Mouse (Mus musculus) heart, embryonic 13.5 days (tissue): ENCODE data around the gene Dnajc7. TPM values are rescaled to one million over a fixed set of nuclear protein-coding genes. Genes with fewer than 3 reads are reported as not detected.

ENCODE experiments used
- ATAC-seq: fragments of 200-750 bp; cut with Nextera tagmentation; 2 replicates; pipeline ENCODE4 v1.8.0; 2017; ENCODE audit warnings: moderate TSS enrichment; ENCODE audit not compliant: insufficient number of reproducible peaks, low FRiP score, low TSS enrichment; ENCODE audit errors: extremely low read depth
- H3K27ac ChIP-seq: fragments of 300-500 bp; sonication (generic); replicated peaks from 2 replicates; pipeline ENCODE4 v1.5.1; 2015; ENCODE audit warnings: moderate library complexity, mild to moderate bottlenecking, inconsistent platforms
- H3K27me3 ChIP-seq: fragments of 300-500 bp; sonication (generic); replicated peaks from 2 replicates; pipeline ENCODE4 v1.6.1; 2015; ENCODE audit warnings: mild to moderate bottlenecking, inconsistent platforms
- H3K36me3 ChIP-seq: fragments of 300-500 bp; sonication (generic); 2 replicates; pipeline ENCODE4 v1.6.1; 2015; ENCODE audit warnings: mild to moderate bottlenecking, inconsistent platforms
- H3K4me1 ChIP-seq: fragments of 300-500 bp; sonication (generic); 2 replicates; pipeline ENCODE4 v1.6.1; 2015; ENCODE audit warnings: inconsistent platforms
- H3K4me2 ChIP-seq: fragments of 300-500 bp; sonication (generic); 2 replicates; pipeline ENCODE4 v1.6.1; 2015; ENCODE audit warnings: inconsistent platforms, mild to moderate bottlenecking, moderate library complexity
- H3K4me3 ChIP-seq: fragments of 300-500 bp; sonication (generic); 2 replicates; pipeline ENCODE4 v1.5.1; 2015; ENCODE audit warnings: moderate library complexity, mild to moderate bottlenecking, inconsistent platforms
- H3K9ac ChIP-seq: fragments of 300-500 bp; sonication (generic); 2 replicates; pipeline ENCODE4 v1.6.1; 2015; ENCODE audit warnings: inconsistent platforms, mild to moderate bottlenecking, moderate library complexity
- H3K9me3 ChIP-seq: fragments of 300-500 bp; sonication (generic); 2 replicates; pipeline ENCODE4 v1.6.1; 2016; ENCODE audit warnings: inconsistent platforms
- WGBS: fragments of 180-500 bp; shearing (Covaris S2); methylation state at CpG from one replicate; pipeline ENCODE4 v1.1.7; 2015; ENCODE audit warnings: mixed read lengths; 5-methylcytosine and 5-hydroxymethylcytosine counted together
- polyA plus RNA-seq: library from polyadenylated mRNA; unstranded; fragments of >200 nt; fragmentation: Nextera tagmentation; extraction: Ambion mirVana; gene quantifications from 2 replicates; pipeline ENCODE4 v1.2.1, GENCODE M21; 2015

Dnajc7 gene
- polyA plus RNA-seq, 1 experiment from 2014 or later, result 172 TPM

DNA sequence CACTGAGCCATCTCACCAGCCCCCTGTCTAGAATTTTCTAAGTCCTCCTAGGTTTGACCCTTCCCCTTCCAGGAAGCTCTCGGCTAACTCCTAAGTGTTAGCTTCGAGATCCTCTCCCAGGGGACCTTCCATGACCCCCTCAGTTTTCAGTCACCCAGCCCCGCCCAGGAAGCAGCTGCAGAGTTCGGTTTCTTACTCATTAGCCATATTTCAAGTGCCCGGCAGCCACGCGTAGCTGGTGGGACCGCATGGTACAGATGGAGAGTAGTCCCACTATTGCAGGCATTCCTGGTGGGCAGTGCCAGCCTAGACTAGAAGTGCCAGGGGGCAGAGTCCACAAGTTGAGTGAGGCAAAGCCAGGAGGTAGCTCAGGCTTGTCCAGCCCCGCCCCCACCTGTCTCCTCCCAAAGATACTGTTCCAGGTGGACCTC is 52.1 kb downstream of the Dnajc7 start:
- no peak overlapping the region for H3K4me3 ChIP-seq
- no peak overlapping the region for H3K9ac ChIP-seq
- ATAC-seq, result no peak
- peaks cover 12% of the 10 kb centered on the region for H3K4me1 ChIP-seq
- H3K36me3 ChIP-seq, result no peaks in the 10 kb centered on the region
- H3K9me3 ChIP-seq, result no peaks in the 10 kb centered on the region
- 67% methylated on average over 9 of the region's 9 CpGs for WGBS
- H3K4me2 ChIP-seq, result no peak overlapping the region
- no peak overlapping the region for H3K27ac ChIP-seq
- H3K27me3 ChIP-seq, result peaks cover 27% of the 10 kb centered on the region; the same call in 1 of the 2 replicates

DNA sequence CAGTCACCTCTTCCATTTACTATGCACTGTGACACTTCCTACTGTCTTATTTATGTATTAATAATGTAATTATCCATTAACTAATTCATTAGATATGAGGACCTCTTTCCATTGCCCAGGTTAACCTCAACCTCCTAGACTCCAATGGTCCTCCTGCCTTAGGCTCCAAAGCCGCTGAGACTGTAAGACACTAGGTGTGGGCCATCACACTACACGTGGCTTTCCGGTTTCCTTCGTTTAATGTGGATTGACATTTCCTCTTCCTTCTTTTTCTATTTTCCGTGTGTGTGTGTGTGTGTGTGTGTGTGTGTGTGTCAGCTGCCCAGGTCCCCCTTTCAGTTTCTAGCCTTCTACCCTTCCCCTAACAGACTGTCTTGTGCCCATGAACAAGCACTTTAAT is 52.7 kb downstream of the Dnajc7 start:
- WGBS, result 49% methylated on average over 5 of the region's 5 CpGs
- peaks cover 12% of the 10 kb centered on the region for H3K4me1 ChIP-seq
- H3K4me2 ChIP-seq, result no peak overlapping the region
- H3K27me3 ChIP-seq, result peaks cover 21% of the 10 kb centered on the region; the same call in 1 of the 2 replicates
- H3K4me3 ChIP-seq, result no peak overlapping the region
- H3K36me3 ChIP-seq, result no peaks in the 10 kb centered on the region
- H3K9me3 ChIP-seq, result no peaks in the 10 kb centered on the region
- H3K27ac ChIP-seq, result no peak overlapping the region
- H3K9ac ChIP-seq, result no peak overlapping the region
- no peak for ATAC-seq

DNA sequence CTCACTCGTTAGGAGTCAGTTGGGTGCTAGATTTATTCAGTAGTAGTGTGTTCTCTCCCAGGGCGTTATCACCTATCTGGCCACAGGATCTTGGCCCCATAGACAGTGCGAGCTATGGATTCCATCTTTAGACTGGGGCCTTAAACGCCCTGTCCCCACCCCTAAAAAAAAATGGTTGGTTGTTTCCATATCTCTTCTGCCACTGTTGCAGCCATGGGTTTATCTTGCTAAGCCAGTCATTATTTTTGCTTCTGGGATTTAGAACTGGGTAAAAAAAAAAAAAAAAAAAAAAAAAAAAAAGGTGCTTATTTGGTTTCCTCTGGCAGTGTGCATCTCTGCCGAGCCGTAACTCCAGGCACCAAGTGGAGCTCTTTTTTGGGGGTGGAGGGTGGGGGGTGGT is 55.3 kb downstream of the Dnajc7 start:
- Histone ChIP-seq H3K4me3 (no peak overlapping the region), H3K27ac (no peak overlapping the region), H3K4me1 (no peaks in the 10 kb centered on the region), H3K27me3 (0 out of 2 replicates have a peak, but pooled peaks cover 5% of the 10 kb centered on the region), H3K36me3 (no peaks in the 10 kb centered on the region), H3K9ac (no peak overlapping the region), H3K4me2 (no peak overlapping the region), H3K9me3 (no peaks in the 10 kb centered on the region)
- WGBS, result 74% methylated on average over 6 of the region's 6 CpGs
- ATAC-seq, result no peak

GRCm38 (mm10) chr11:100564297-100564696 is 55.7 kb downstream of the Dnajc7 start:
- WGBS, result 64% methylated on average over 15 of the region's 15 CpGs
- Histone ChIP-seq H3K9ac (no peak overlapping the region), H3K36me3 (no peaks in the 10 kb centered on the region), H3K4me2 (no peak overlapping the region), H3K4me1 (no peaks in the 10 kb centered on the region), H3K27me3 (0 out of 2 replicates have a peak, but pooled peaks cover 5% of the 10 kb centered on the region), H3K4me3 (no peak overlapping the region), H3K9me3 (no peaks in the 10 kb centered on the region), H3K27ac (no peak overlapping the region)
- no peak for ATAC-seq

DNA sequence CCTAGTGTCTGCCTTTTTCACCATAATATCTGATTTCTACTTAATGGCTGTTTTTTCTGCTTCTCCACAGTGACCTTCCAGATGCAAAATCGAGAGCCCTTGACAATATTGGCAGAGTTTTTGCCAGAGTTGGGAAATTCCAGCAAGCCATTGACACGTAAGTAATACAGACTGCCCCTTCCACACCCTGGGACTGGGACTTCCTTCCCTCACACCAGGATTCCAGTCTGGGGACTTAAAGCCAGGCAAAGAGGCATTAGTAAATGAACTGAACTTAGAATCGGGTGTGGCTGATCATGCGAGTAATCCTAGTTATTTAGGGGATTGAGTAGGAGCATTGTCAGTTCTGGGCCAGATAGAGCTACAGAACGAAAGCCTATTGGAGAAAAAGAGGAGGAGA is 58.2 kb downstream of the Dnajc7 start:
- no peaks in the 10 kb centered on the region for H3K4me1 ChIP-seq
- ATAC-seq, result no peak
- no peaks in the 10 kb centered on the region for H3K9me3 ChIP-seq
- no peaks in the 10 kb centered on the region for H3K36me3 ChIP-seq
- no peak overlapping the region for H3K9ac ChIP-seq
- no peak overlapping the region for H3K4me2 ChIP-seq
- 63% methylated on average over 5 of the region's 5 CpGs for WGBS
- H3K27me3 ChIP-seq, result no peaks in the 10 kb centered on the region
- no peak overlapping the region for H3K27ac ChIP-seq
- H3K4me3 ChIP-seq, result no peak overlapping the region

- ATAC-seq, result no peak
- H3K4me3 ChIP-seq, result no peak overlapping the region
- no peaks in the 10 kb centered on the region for H3K36me3 ChIP-seq
- no peak overlapping the region for H3K4me2 ChIP-seq
- no peak overlapping the region for H3K9ac ChIP-seq
- H3K27me3 ChIP-seq, result no peaks in the 10 kb centered on the region
- 29% methylated on average over 7 of the region's 7 CpGs for WGBS
- H3K4me1 ChIP-seq, result no peaks in the 10 kb centered on the region
- H3K27ac ChIP-seq, result no peak overlapping the region
- H3K9me3 ChIP-seq, result no peaks in the 10 kb centered on the region
These were observed 60.5 kb downstream of the Dnajc7 start for GRCm38 (mm10) chr11:100559476-100559875.

DNA sequence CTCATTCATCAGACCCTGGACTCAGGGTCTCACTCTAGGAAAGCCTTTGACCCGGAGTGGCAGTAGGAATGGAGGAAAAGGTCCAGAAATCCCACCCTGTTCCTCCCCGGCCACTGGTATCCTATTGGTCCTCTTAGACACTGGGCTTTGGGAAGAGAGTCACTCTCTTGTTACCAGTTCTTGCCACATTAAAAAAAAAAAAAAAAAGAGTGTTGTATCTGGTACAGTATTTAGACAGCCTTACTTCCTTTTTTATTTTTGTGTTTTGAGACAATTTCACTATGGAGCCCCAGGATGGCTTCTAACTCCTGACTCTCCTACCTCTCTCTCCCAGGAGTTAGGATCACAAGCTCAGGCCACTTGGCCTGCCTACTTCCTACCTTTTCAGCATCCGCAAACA is 62.4 kb downstream of the Dnajc7 start:
- Histone ChIP-seq H3K9me3 (no peaks in the 10 kb centered on the region), H3K4me2 (no peak overlapping the region), H3K27me3 (no peaks in the 10 kb centered on the region), H3K4me1 (no peaks in the 10 kb centered on the region), H3K27ac (no peak overlapping the region), H3K36me3 (no peaks in the 10 kb centered on the region), H3K4me3 (no peak overlapping the region), H3K9ac (no peak overlapping the region)
- 79% methylated on average over 3 of the region's 3 CpGs for WGBS
- no peak for ATAC-seq

GRCm38 (mm10) chr11:100555583-100555982 is 64.4 kb downstream of the Dnajc7 start:
- no peak for ATAC-seq
- peak overlapping the region; percentile 78 for H3K9ac ChIP-seq
- 18% methylated on average over 11 of the region's 11 CpGs for WGBS

GRCm38 (mm10) chr11:100552842-100553241 is 67.1 kb downstream of the Dnajc7 start:
- Histone ChIP-seq H3K4me1 (peaks cover 5% of the 10 kb centered on the region; the same call in 1 of the 2 replicates), H3K9me3 (no peaks in the 10 kb centered on the region), H3K27me3 (no peaks in the 10 kb centered on the region; the same call in 1 of the 2 replicates), H3K27ac (no peak overlapping the region), H3K9ac (no peak overlapping the region), H3K4me2 (no peak overlapping the region), H3K4me3 (no peak overlapping the region), H3K36me3 (no peaks in the 10 kb centered on the region)
- no peak for ATAC-seq
- 75% methylated on average over 4 of the region's 4 CpGs for WGBS

More at GRCm38 (mm10) chr11:100555583-100555982, 64.4 kb downstream of the Dnajc7 start:
- H3K4me1 ChIP-seq, result peaks cover 5% of the 10 kb centered on the region; the same call in 1 of the 2 replicates
- H3K27me3 ChIP-seq, result no peaks in the 10 kb centered on the region
- H3K9me3 ChIP-seq, result no peaks in the 10 kb centered on the region
- no peaks in the 10 kb centered on the region for H3K36me3 ChIP-seq
- H3K4me3 ChIP-seq, result peak overlapping the region; percentile 41
- H3K27ac ChIP-seq, result no peak overlapping the region
- H3K4me2 ChIP-seq, result peak overlapping the region; percentile 65

- no peak for ATAC-seq
- no peak overlapping the region for H3K27ac ChIP-seq
- 60% methylated on average over 6 of the region's 6 CpGs for WGBS
- H3K4me1 ChIP-seq, result peaks cover 14% of the 10 kb centered on the region
- no peak overlapping the region for H3K4me3 ChIP-seq
- H3K9ac ChIP-seq, result no peak overlapping the region
- H3K36me3 ChIP-seq, result no peaks in the 10 kb centered on the region
- no peaks in the 10 kb centered on the region for H3K9me3 ChIP-seq
- H3K4me2 ChIP-seq, result no peak overlapping the region
- H3K27me3 ChIP-seq, result no peaks in the 10 kb centered on the region; the same call in 1 of the 2 replicates
These were observed 69.9 kb downstream of the Dnajc7 start for GRCm38 (mm10) chr11:100550101-100550500.

- no peak overlapping the region for H3K4me3 ChIP-seq
- 62% methylated on average over 8 of the region's 8 CpGs for WGBS
- ATAC-seq, result no peak
- no peak overlapping the region for H3K4me2 ChIP-seq
- H3K36me3 ChIP-seq, result no peaks in the 10 kb centered on the region
- no peak overlapping the region for H3K27ac ChIP-seq
- no peaks in the 10 kb centered on the region; the same call in 1 of the 2 replicates for H3K27me3 ChIP-seq
- H3K4me1 ChIP-seq, result peaks cover 19% of the 10 kb centered on the region
- no peaks in the 10 kb centered on the region for H3K9me3 ChIP-seq
- no peak overlapping the region for H3K9ac ChIP-seq
These were observed 70.5 kb downstream of the Dnajc7 start for GRCm38 (mm10) chr11:100549466-100549865.

- no peak overlapping the region for H3K4me2 ChIP-seq
- H3K4me3 ChIP-seq, result no peak overlapping the region
- no peaks in the 10 kb centered on the region for H3K9me3 ChIP-seq
- no peak overlapping the region for H3K27ac ChIP-seq
- no peaks in the 10 kb centered on the region for H3K36me3 ChIP-seq
- WGBS, result 62% methylated on average over 6 of the region's 6 CpGs
- H3K27me3 ChIP-seq, result no peaks in the 10 kb centered on the region; the same call in 1 of the 2 replicates
- H3K9ac ChIP-seq, result no peak overlapping the region
- ATAC-seq, result no peak
- H3K4me1 ChIP-seq, result peaks cover 19% of the 10 kb centered on the region
These were observed 71.8 kb downstream of the Dnajc7 start for GRCm38 (mm10) chr11:100548141-100548540.
